ENCODE assay signal across 10 mouse cellular contexts in genomic region chr13:20231837-20232728, GRCm38 (mm10).
DNase-seq lines count a peak whose midpoint lies in the region; ATAC-seq and TF ChIP-seq lines count a peak whose summit lies in the region.
"Had no signal": no experiment of that assay in that cellular context is flagged by ENCODE, and none has a peak within 500 bp of the region (broad histone marks: within the 10 kb centered on the region; RNA-seq: fewer than 3 reads in every experiment).

No protein-coding gene starts in this region.

- no peaks in the 10 kb centered on the region for H3K27me3 ChIP-seq in heart, adult 2 months (ENCODE audit: control insufficient read depth, insufficient read depth, low read length)
- no peaks in the 10 kb centered on the region for H3K27me3 ChIP-seq in intestine, postnatal 0 days (replicated peaks; ENCODE audit: control insufficient read depth, insufficient read depth, low read length)
- no peaks in the 10 kb centered on the region for H3K27me3 ChIP-seq in lung, postnatal 0 days (replicated peaks; ENCODE audit: insufficient read depth, low read length)
- H3K27me3 ChIP-seq: midbrain, embryonic 12.5 days had no signal

- TF ChIP-seq POLR2A in heart, adult 2 months (IDR thresholded peaks at IDR 0.05; ENCODE audit: insufficient read depth, low read depth, low read length), result no peak

- peak overlapping the region; percentile 24; the same call in 1 of the 2 replicates for H3K27ac ChIP-seq in left cerebral cortex, adult 2 months
- H3K27ac ChIP-seq in heart, adult 2 months, result peak overlapping the region; percentile 69
- H3K27ac ChIP-seq in intestine, postnatal 0 days (ENCODE audit: low read depth, low read length), result no peak overlapping the region
- H3K27ac ChIP-seq in lung, postnatal 0 days (ENCODE audit: low read length), result peak overlapping the region; percentile 79
- H3K27ac ChIP-seq: midbrain, embryonic 12.5 days had no signal

- 23% methylated on average over 11 of the region's 11 CpGs for WGBS in heart, adult 2 months
- WGBS in intestine, postnatal 0 days, result 30% methylated on average over 11 of the region's 11 CpGs
- WGBS in lung, postnatal 0 days, result 18% methylated on average over 11 of the region's 11 CpGs

- peak; percentile 72 for ATAC-seq in intestine, postnatal 0 days
- ATAC-seq in lung, postnatal 0 days, result peak; percentile 77

- no peaks in the 10 kb centered on the region for H3K9me3 ChIP-seq in intestine, postnatal 0 days (ENCODE audit: control insufficient read depth)
- H3K9me3 ChIP-seq in lung, postnatal 0 days (ENCODE audit: low read length), result no peaks in the 10 kb centered on the region
- H3K9me3 ChIP-seq: midbrain, embryonic 12.5 days had no signal

- intact Hi-C loops in left cerebral cortex, adult 2 months (cut with DNase I), result no loop called here
- intact Hi-C loops in heart, adult 2 months (cut with DNase I), result loop anchor here (1.0 to 5.0 kb wide), 3 partner anchors 39 to 140 kb away; partner anchors contain the start of gene Elmo1

- H3K4me3 ChIP-seq in left cerebral cortex, adult 2 months, result no peak overlapping the region
- no peak overlapping the region for H3K4me3 ChIP-seq in heart, adult 2 months
- no peak overlapping the region for H3K4me3 ChIP-seq in intestine, postnatal 0 days (ENCODE audit: low read depth, low read length)
- no peak overlapping the region for H3K4me3 ChIP-seq in lung, postnatal 0 days (ENCODE audit: low read depth, low read length)
- H3K4me3 ChIP-seq: midbrain, embryonic 12.5 days had no signal

- H3K79me2 ChIP-seq in heart, adult 2 months (replicated peaks; ENCODE audit: control insufficient read depth, insufficient read depth, low read length), result no peaks in the 10 kb centered on the region

- H3K36me3 ChIP-seq in heart, adult 2 months (ENCODE audit: control insufficient read depth, insufficient read depth, low read length), result peaks cover 9% of the 10 kb centered on the region
- no peaks in the 10 kb centered on the region for H3K36me3 ChIP-seq in intestine, postnatal 0 days (ENCODE audit: control insufficient read depth, insufficient read depth)
- H3K36me3 ChIP-seq in lung, postnatal 0 days (ENCODE audit: insufficient read depth, low read length), result no peaks in the 10 kb centered on the region
- H3K36me3 ChIP-seq: G1E; midbrain, embryonic 12.5 days had no signal

- peak; percentile 70 for TF ChIP-seq EP300 in heart, adult 2 months (IDR thresholded peaks at IDR 0.05; ENCODE audit: insufficient read depth, low read depth, low read length)
- TF ChIP-seq EP300 in lung, postnatal 0 days (IDR thresholded peaks at IDR 0.05), result peak; percentile 63

- no peak for TF ChIP-seq CTCF in left cerebral cortex, adult 2 months (IDR thresholded peaks at IDR 0.05)
- TF ChIP-seq CTCF in heart, adult 2 months (IDR thresholded peaks at IDR 0.05), result no peak
- TF ChIP-seq CTCF in intestine, postnatal 0 days (IDR thresholded peaks at IDR 0.05; ENCODE audit: low read depth), result no peak
- no peak for TF ChIP-seq CTCF in lung, postnatal 0 days (IDR thresholded peaks at IDR 0.05)

- peaks cover 14% of the 10 kb centered on the region for H3K4me1 ChIP-seq in heart, adult 2 months (ENCODE audit: control insufficient read depth, insufficient read depth, low read length)
- peaks cover 7% of the 10 kb centered on the region for H3K4me1 ChIP-seq in intestine, postnatal 0 days (replicated peaks; ENCODE audit: control insufficient read depth, insufficient read depth, low read length)
- H3K4me1 ChIP-seq in lung, postnatal 0 days (ENCODE audit: insufficient read depth, low read depth, low read length), result peaks cover 11% of the 10 kb centered on the region

- H3K9ac ChIP-seq in heart, adult 2 months (ENCODE audit: low read depth, low read length), result no peak overlapping the region
- H3K9ac ChIP-seq in intestine, postnatal 0 days (ENCODE audit: low read depth, low read length), result no peak overlapping the region
- H3K9ac ChIP-seq in lung, postnatal 0 days (replicated peaks; ENCODE audit: low read depth), result no peak overlapping the region
- H3K9ac ChIP-seq: midbrain, embryonic 12.5 days had no signal

- DNase-seq in left cerebral cortex, adult 2 months (ENCODE audit: extremely low spot score in 1 of 2, low spot score in 2 of 2), result peak in 1 of 2 experiments; percentile 24
- DNase-seq in left cerebral cortex, adult 18-20 months (ENCODE audit: low spot score in 2 of 2), result no peak
- DNase-seq in adrenal gland, postnatal 25 days, result peak; percentile 74
- peak; percentile 78 to 87 for DNase-seq in heart, adult 2 months
- DNase-seq in lung, postnatal 0 days (ENCODE audit: low spot score), result peak; percentile 78
- peak; percentile 38 for DNase-seq in right cerebral cortex, postnatal 4 days
- no peak for DNase-seq in MN1 (ENCODE audit: low spot score)

- no peak overlapping the region for H3K4me2 ChIP-seq in intestine, postnatal 0 days (replicated peaks; ENCODE audit: low read depth)
- H3K4me2 ChIP-seq in lung, postnatal 0 days (replicated peaks; ENCODE audit: low read depth, low read length), result no peak overlapping the region
- H3K4me2 ChIP-seq: midbrain, embryonic 12.5 days had no signal

Comparison
In these comparisons a context has a peak if more than half of its experiments do, and no peak if none do; other contexts are left out.
1. DNase-seq: peak in adrenal gland, postnatal 25 days (single experiment), heart, adult 2 months (2 of 2), lung, postnatal 0 days (single experiment) and right cerebral cortex, postnatal 4 days (single experiment); none in left cerebral cortex, adult 18-20 months (0 of 2) and MN1 (single experiment).